Mouse (Mus musculus) intestine, embryonic 14.5 days (tissue): ENCODE results near the gene Foxg1. TPM values are rescaled to one million over a fixed set of nuclear protein-coding genes. Genes with fewer than 3 reads are reported as not detected.

Experiments
- ATAC-seq: fragments of 200-750 bp; cut with Nextera tagmentation; replicated peaks from 2 replicates; pipeline ENCODE4 v1.8.0; 2017; ENCODE audit warnings: low read depth, moderate number of reproducible peaks, moderate TSS enrichment, moderate library complexity; ENCODE audit not compliant: low FRiP score, low TSS enrichment
- DNase-seq: peaks from one replicate; pipeline ENCODE4 v3.0.0-alpha.2; 2018; ENCODE audit warnings: low spot score
- H3K27ac ChIP-seq: fragments of 300-500 bp; sonication (generic); 2 replicates; pipeline ENCODE4 v1.5.1; 2014; ENCODE audit warnings: low read depth, mild to moderate bottlenecking, control low read depth
- H3K27me3 ChIP-seq: fragments of 300-500 bp; sonication (generic); replicated peaks from 2 replicates; pipeline ENCODE4 v1.6.1; 2014; ENCODE audit warnings: low read length, control low read depth; ENCODE audit not compliant: control insufficient read depth, insufficient read depth
- H3K36me3 ChIP-seq: fragments of 300-500 bp; sonication (generic); 2 replicates; pipeline ENCODE4 v1.6.1; 2014; ENCODE audit warnings: low read length, control low read depth; ENCODE audit not compliant: control insufficient read depth, insufficient read depth
- H3K4me1 ChIP-seq: fragments of 300-500 bp; sonication (generic); replicated peaks from 2 replicates; pipeline ENCODE4 v1.6.1; 2014; ENCODE audit warnings: low read length, control low read depth, mixed read lengths; ENCODE audit not compliant: control insufficient read depth, insufficient read depth
- H3K4me2 ChIP-seq: fragments of 300-500 bp; sonication (generic); 2 replicates; pipeline ENCODE4 v1.6.1; 2014; ENCODE audit warnings: low read length
- H3K4me3 ChIP-seq: fragments of 300-500 bp; sonication (generic); 2 replicates; pipeline ENCODE4 v1.5.1; 2014; ENCODE audit warnings: low read depth, low read length, control low read depth, mixed read lengths
- H3K9ac ChIP-seq: fragments of 300-500 bp; sonication (generic); 2 replicates; pipeline ENCODE4 v1.6.1; 2014; ENCODE audit warnings: mild to moderate bottlenecking, low read length
- H3K9me3 ChIP-seq: fragments of 300-500 bp; sonication (generic); 2 replicates; pipeline ENCODE4 v1.6.1; 2016; ENCODE audit warnings: low read length, control low read depth; ENCODE audit not compliant: control insufficient read depth
- WGBS: fragments of 180-500 bp; shearing (Covaris S2); extraction: QIAGEN DNeasy Blood & Tissue Kit; methylation state at CpG from one replicate; pipeline ENCODE4 v1.1.7; 2014; 5-methylcytosine and 5-hydroxymethylcytosine counted together
- polyA plus RNA-seq: library from polyadenylated mRNA; unstranded; fragments of >200 nt; fragmentation: Nextera tagmentation; extraction: Ambion mirVana; gene quantifications from 2 replicates; pipeline ENCODE4 v1.2.1, GENCODE M21; 2014

The Foxg1 gene
- polyA plus RNA-seq, 1 experiment from 2014 or later: not detected

- ATAC-seq (peak; percentile 81), DNase-seq (peak; percentile 84)
- Histone ChIP-seq H3K4me1 (no peaks in the 10 kb centered on the region), H3K4me2 (peak overlapping the region; percentile 26; the same call in 1 of the 2 replicates), H3K9ac (no peak overlapping the region), H3K27me3 (peaks cover 86% of the 10 kb centered on the region), H3K27ac (no peak overlapping the region), H3K36me3 (no peaks in the 10 kb centered on the region), H3K4me3 (peak overlapping the region; percentile 6; the same call in 1 of the 2 replicates), H3K9me3 (no peaks in the 10 kb centered on the region)
- 2% methylated on average over 42 of the region's 42 CpGs for WGBS
Observed at GRCm38 (mm10) chr12:49391305-49392040, 9.0 kb downstream of the Foxg1 start.

- no peaks in the 10 kb centered on the region for H3K36me3 ChIP-seq
- no peak for ATAC-seq
Observed at GRCm38 (mm10) chr12:49392041-49392390, 9.6 kb downstream of the Foxg1 start.

DNA sequence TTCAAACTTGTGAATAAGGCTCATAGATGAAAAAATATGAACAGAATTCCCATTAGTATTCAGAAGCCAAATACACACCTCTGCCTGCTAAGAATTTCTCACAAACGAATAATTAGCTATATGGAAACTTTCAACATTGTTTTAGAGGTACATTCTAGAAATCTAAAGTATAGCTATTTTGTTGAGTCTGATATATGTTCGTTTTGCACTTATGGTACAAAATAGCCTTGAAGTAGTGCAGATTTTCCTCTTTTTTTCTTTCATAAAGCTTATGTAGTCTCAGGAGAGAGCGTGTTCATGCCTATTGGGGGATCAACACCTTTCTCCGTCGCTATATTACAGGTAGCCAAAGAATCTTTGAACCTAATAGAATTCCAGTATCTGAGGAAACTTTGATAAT, 10.4 kb downstream of the Foxg1 start:
- ATAC-seq (no peak), DNase-seq (no peak)
- WGBS: 8% methylated on average over 5 of the region's 5 CpGs
- Histone ChIP-seq H3K9me3 (no peaks in the 10 kb centered on the region), H3K27me3 (peaks cover 92% of the 10 kb centered on the region), H3K4me1 (no peaks in the 10 kb centered on the region), H3K4me3 (no peak overlapping the region), H3K36me3 (no peaks in the 10 kb centered on the region), H3K9ac (no peak overlapping the region), H3K4me2 (no peak overlapping the region), H3K27ac (no peak overlapping the region)

More at GRCm38 (mm10) chr12:49392041-49392390, 9.6 kb downstream of the Foxg1 start:
- 2% methylated on average over 10 of the region's 10 CpGs for WGBS
- DNase-seq: no peak
- peak overlapping the region; percentile 18; the same call in 1 of the 2 replicates for H3K4me2 ChIP-seq
- H3K4me3 ChIP-seq: 0 out of 2 replicates have a peak overlapping the region, but pooled peaks have one; percentile 4
- no peak overlapping the region for H3K9ac ChIP-seq
- H3K4me1 ChIP-seq: no peaks in the 10 kb centered on the region
- peaks cover 87% of the 10 kb centered on the region for H3K27me3 ChIP-seq
- H3K9me3 ChIP-seq: no peaks in the 10 kb centered on the region
- no peak overlapping the region for H3K27ac ChIP-seq

DNA sequence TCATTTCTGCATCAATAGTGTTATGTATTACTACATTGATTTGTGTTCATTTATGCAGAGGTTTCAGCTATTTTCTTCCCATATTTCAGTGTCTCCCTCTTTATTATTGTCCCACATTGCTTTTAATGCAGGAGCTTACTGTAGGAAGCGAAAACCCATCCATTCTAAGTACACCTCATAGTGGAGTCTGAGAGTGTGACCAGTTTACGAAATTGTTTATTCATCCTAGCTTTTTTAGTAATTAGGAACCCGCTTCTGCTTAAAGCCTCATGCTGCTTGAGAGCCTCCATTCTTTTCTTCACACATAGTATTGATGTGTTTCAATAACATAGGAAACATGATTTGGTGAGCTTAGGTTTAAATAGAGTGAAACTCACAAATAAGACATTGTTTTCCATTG, 11.2 kb downstream of the Foxg1 start:
- DNase-seq: no peak
- WGBS: 13% methylated on average over 3 of the region's 3 CpGs

DNA sequence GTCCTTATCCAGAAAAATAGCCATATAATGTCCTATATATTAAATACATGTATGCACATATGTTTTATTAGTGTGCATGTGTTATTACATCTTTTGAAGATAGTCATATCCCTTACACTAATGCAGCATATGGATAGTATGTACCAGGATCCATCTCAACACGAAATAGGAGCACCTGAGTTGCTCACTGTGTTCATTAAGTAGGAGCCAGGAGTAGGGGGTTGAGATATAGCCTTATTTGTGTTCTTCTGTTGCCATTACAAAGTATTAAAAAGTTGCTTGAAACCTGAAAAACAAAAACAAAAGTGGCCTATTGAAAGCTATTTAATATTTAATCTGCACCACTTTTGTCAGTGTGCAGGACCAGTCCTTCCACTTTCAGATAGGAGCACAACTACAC, 11.7 kb downstream of the Foxg1 start:
- Histone ChIP-seq H3K36me3 (no peaks in the 10 kb centered on the region), H3K9me3 (no peaks in the 10 kb centered on the region), H3K27me3 (peaks cover 92% of the 10 kb centered on the region), H3K4me3 (no peak overlapping the region), H3K4me1 (no peaks in the 10 kb centered on the region), H3K9ac (no peak overlapping the region), H3K4me2 (no peak overlapping the region), H3K27ac (no peak overlapping the region)
- WGBS: 0% methylated on average over 1 of the region's 1 CpGs
- no peak for ATAC-seq
- no peak for DNase-seq

More for the DNA sequence above, 11.2 kb downstream of the Foxg1 start:
- H3K9me3 ChIP-seq: no peaks in the 10 kb centered on the region
- H3K27ac ChIP-seq: no peak overlapping the region
- no peak for ATAC-seq
- no peaks in the 10 kb centered on the region for H3K36me3 ChIP-seq
- H3K4me2 ChIP-seq: no peak overlapping the region
- no peak overlapping the region for H3K9ac ChIP-seq
- H3K4me3 ChIP-seq: no peak overlapping the region
- H3K4me1 ChIP-seq: no peaks in the 10 kb centered on the region
- H3K27me3 ChIP-seq: peaks cover 94% of the 10 kb centered on the region

DNA sequence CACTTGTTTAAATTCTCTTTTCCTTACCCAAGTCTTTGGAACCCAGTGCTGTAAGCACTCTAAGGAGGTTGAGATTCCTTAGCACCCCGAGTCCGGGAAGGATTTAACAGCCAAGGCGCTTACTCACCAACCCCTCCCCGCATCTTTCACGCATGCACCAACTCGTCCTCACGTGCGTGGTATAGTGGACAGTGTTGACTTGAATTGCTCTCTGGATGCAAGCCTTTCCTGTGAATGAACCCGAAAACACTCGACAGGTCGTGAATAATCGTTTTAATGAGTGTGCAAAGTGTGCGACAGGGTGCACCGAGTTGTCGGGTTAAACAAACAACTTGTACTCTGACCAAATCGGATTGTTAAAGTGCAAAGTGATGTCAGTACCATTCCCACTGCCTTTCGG, 12.4 kb downstream of the Foxg1 start:
- DNase-seq (no peak), ATAC-seq (no peak)
- Histone ChIP-seq H3K4me3 (no peak overlapping the region), H3K27ac (no peak overlapping the region), H3K9ac (no peak overlapping the region), H3K27me3 (peaks cover 90% of the 10 kb centered on the region), H3K4me1 (no peaks in the 10 kb centered on the region), H3K36me3 (no peaks in the 10 kb centered on the region), H3K9me3 (no peaks in the 10 kb centered on the region), H3K4me2 (no peak overlapping the region)
- under 1% methylated on average over 17 of the region's 17 CpGs for WGBS

DNA sequence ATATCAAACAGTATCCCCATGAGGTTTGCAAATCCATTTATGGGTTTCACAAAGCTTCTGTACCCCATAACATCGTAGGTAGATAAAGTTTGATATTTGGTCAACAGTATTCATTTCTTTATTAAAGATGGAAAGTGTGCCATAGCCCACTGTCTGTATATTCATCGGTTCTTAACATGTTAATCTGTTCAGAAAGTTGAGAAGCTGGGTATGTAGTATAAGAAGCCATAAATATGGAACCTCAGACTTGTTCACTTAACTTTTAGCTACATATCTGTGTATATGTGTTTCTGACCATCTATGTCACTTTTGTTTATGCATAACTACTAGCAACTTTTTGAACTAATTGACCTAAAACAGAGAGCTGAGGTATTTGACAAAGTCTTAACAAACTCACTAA, 13.5 kb downstream of the Foxg1 start:
- Histone ChIP-seq H3K36me3 (no peaks in the 10 kb centered on the region), H3K4me2 (no peak overlapping the region), H3K27ac (no peak overlapping the region), H3K27me3 (peaks cover 90% of the 10 kb centered on the region), H3K4me3 (no peak overlapping the region), H3K9ac (no peak overlapping the region), H3K9me3 (no peaks in the 10 kb centered on the region), H3K4me1 (peaks cover 2% of the 10 kb centered on the region; the same call in 1 of the 2 replicates)
- ATAC-seq (no peak), DNase-seq (no peak)
- 14% methylated on average over 2 of the region's 2 CpGs for WGBS

GRCm38 (mm10) chr12:49396776-49397175, 14.3 kb downstream of the Foxg1 start:
- DNase-seq (no peak), ATAC-seq (no peak)
- Histone ChIP-seq H3K27me3 (peaks cover 90% of the 10 kb centered on the region), H3K9ac (no peak overlapping the region), H3K4me2 (no peak overlapping the region), H3K4me3 (no peak overlapping the region), H3K9me3 (no peaks in the 10 kb centered on the region), H3K27ac (no peak overlapping the region), H3K4me1 (peaks cover 9% of the 10 kb centered on the region; the same call in 1 of the 2 replicates), H3K36me3 (no peaks in the 10 kb centered on the region)
- whole genome bisulfite sequencing: 32% methylated on average over 1 of the region's 1 CpGs
